Mouse (Mus musculus): Measurements from ENCODE around the gene Nfkb1.

Nfkb1 gene

DNA sequence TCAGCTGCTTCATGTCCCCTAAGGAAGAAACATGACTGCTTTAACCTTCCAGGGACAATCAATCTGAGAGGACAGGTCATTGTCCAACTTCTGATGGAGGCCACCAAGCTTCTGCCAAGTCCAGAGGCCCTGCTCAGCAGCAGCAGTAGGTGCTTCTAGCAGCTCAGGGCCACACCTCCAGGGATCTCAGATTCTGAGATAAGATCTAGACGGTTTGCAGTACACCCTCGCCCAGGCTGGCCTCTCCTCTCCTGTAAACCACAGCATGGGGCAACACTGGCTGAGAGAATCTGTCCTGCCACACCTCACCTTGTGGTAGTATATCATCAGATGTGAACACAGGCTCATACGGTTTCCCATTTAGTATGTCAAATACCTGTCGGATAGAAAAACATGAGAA is 100.9 kb downstream of the Nfkb1 start:
- no peak for DNase-seq (ENCODE audit: low read depth, low spot score)

DNA sequence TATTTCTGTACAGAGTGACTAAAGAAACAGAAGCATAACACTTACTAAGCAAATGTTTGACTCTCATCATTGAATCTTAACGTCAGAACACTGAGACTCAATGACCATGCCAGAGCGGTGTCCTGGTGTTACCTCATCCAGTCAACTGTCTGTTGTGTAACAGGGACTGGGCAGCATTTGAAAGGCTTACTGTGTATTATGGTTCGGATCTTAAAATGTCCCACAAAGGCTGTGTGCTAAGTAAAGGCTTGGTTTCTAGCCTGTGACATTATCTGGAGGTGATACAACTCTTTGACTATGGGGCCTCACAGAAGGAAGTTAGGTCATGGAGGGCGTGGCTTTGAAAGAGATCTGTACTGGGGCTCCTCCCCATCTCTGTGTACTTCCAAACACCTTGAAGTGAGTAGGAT is 104.9 kb downstream of the Nfkb1 start:
- peak; percentile 55 for DNase-seq (ENCODE audit: low read depth, low spot score)

DNA sequence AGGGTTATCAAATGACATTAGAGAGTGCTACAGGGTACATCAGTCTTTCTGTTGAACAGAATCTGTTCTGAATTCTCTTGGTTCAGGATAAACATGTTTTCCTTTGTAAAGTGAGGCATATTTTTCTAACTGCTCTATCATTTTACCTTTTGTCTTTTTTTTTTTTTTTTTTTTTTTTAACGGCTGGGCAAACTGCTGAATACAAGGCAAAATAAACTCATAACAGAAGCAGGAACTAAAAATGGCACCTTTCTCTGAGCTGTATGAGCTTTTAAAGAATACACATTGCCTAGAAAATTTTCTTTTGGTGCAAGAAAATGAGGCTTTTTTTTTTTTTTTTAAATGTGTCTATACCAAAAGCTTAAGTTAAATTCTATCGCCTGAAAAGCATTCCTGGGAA is 105.3 kb downstream of the Nfkb1 start:
- no peak for DNase-seq (ENCODE audit: low read depth, low spot score)

DNA sequence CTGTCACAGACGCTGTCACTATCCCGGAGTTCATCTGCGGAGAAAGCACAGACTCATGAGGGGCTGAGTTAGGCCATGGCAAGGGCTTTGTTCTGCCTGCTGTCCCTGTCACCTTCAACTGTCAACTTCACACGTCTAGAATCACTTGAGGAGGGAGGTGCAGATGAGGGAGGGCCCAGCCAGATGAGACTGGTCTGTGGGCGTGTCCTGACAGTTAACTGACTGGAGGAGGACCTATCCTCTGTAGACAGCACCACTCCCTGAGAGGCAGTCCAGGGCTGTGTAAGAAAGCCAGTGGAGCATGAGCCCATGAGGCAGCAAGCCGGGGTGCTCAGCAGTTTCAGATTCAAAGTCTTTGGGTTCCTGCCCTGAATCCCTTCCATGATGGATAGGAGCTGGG is 105.9 kb downstream of the Nfkb1 start:
- DNase-seq (ENCODE audit: low read depth, low spot score) = peak; percentile 94

DNA sequence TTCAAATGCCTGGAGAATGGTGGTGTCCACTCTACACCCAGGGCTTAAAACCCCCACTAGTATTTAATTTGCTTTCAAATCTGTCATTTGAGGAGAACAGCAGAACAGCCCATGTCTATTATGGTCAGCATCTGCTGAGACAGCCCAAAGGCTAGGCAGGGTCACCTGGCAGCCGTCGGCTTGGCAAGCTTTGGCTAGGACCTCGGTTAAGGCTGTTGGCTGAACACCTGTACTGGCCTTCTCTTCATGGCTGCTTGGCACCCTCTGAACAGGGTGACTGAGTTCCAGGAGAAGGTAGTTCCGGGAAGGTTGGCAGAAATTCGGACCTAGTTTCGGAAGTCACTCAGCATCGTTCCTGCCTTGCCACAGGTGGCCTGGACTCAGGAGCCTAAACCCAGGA is 109.1 kb downstream of the Nfkb1 start:
- no peak for DNase-seq (ENCODE audit: low read depth, low spot score)

DNA sequence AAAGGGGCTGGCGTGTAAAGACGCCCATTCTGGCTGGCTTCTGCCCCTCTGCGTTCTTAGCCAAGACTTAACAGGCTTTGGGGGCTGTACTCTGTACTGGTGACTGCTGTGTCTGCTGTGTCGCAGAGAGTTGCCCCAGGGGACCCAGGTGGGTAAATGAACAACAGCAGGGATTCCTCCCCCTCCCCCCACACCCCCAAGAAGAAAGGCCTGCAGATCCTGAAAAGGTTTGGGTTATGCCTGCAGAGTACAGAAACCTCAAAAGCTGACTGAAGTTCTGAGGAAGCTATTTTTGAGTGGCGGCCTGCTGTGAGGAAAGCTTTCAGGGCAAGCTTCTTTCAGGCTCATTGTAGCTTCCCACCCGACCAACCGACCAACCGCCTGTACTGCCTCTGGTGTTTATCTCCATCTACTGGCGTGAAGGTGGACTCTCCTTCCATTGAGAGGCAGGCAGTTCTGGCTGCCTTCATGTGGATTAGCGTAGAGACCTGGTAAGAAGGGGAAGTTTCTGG is 109.7 kb downstream of the Nfkb1 start:
- DNase-seq (ENCODE audit: low read depth, low spot score) = peak; percentile 85

DNA sequence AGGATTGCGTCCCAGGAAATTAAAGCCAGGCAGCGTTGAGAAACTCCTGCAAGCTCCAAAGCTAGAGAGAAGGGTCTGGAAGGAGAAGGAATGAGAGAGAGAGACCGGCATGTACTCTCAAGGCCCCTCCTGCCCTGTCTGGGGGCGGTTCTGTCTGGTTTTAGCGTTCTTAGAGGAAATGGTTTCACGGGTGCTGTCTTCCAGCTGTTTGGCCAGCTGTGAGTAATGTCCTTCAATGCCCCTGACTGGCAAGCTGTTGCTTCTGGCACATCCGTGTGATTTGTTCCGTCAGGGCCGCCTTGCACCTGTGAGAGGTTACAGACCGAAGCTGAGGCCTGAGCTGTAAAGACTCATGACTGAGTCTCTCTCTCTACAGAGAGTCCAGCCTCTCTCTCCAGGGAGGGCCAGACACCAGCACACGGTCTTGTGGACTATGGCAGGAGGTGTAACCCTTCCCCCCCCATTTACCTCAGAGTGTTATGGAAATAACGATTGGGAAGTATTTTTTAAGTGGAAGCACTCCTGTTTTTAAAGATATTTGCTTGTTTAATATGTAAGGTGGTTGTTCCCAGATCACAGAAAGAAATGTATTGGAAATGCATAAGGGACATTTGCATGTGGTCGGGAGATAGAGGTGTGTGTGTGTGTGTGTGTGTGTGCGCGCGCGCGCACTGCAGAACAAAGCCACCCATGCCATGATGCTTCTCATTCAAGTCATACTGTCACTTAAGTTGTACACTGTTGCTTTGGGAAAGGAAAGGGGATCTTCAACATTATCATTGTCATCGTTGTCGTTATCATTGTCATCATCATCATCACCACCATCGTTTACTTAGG is 110.7 kb downstream of the Nfkb1 start:
- peak; percentile 65 for DNase-seq (ENCODE audit: low read depth, low spot score)

DNA sequence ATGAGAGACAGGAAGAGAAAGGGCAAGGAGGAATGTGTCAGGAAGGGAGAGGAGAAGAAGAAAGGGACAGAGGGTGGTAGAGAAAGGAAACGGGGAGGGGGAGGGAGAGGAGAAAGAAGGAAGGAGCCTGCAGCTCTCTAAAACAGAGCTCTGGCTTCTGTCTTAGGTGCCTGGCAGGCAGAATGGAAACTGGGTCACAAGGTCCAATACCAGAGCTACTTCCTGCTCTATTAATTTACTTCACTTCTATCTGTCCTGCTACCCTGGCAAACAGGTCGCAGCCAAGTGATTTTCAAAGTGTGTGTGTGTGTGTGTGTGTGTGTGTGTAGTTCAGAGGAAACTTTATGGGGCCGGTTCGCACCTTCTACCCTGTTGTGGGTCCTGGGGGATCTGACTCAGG is 112.2 kb downstream of the Nfkb1 start:
- no peak for DNase-seq (ENCODE audit: low read depth, low spot score)

DNA sequence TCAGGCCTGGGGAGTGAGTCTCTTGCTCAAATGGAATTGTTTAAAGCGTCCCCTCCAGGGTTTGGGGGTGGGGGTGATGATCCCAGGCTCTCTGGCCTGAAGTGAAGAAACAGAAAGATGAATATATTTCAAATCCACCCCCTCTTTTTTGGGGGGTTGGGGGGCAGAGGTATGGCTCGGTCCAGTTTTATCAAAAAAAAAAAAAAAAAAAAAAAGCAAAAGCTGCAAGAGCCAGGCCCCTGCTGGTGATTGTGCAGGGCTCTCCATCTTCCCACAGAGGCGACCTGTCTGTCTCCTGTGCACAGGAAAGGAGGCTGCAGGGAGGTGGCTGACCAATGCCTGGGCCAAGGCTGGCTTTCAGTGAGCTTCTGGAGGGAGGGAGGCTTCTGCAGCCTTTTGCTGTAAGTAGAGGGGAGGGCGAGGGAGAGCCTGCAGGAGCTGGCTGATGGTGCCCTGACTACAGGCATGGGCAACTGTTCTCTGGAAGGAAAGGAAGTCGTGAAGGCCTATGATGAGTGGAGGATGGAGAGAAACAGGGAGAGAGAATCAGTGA is 112.7 kb downstream of the Nfkb1 start:
- DNase-seq (ENCODE audit: low read depth, low spot score) = no peak

DNA sequence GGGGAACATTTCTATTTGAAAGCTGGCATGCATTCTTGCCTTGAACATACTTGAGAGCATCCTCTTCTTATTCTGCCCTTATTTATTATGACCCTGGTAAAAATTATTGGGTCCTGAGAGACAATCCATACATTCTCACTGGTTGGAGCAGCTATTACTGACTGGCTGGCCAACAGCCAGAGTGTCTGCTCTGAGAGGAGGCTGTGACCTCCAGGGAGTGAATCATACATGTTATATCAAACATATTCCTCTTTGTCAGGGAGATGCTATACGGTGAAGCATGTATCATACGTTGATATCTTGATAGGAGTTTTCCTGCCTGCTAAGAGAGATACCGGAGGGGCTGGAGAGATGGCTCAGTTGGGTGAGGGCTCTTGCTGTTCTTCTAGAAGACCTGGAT is 116.2 kb downstream of the Nfkb1 start:
- DNase-seq (ENCODE audit: low read depth, low spot score) = no peak

DNA sequence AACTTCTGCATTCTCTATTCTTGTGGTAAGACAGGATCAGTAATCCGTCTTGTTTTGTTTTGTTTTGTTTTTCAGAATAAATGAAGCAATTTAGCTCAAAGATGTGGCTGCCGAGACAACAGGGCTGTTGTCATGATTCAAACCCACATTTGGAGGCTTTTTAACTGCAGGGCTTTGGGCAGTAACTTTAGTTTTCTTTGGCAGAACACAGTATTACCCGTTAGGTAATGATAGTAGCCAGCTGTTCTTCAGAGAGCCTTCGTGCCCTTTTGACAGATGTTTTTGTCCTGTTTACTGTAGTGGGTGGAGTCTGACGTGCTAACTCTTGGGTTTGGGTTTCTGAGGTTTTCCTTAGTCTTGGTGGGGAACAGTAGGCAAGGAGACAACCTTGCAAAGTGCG is 118.3 kb downstream of the Nfkb1 start:
- DNase-seq (ENCODE audit: low read depth, low spot score) = no peak

DNA sequence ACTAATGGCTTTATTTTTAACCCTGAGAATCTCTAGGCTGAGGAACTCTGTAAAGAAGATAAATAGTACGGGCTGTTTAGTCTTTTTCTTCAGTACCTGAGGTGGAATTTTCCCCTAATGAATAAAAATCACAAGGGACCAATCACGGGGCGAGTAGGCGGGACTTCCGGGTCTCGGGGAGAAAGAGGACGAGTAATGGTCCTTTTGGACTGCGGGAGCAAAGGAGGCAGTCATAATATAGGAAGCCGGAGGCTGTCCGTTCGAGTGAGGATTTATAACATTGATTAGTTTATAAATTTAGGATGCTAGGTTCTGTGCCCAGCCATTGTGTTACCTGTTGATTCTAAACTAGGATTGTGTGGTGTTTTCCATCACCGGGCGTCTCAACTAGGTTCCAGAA is 119.8 kb downstream of the Nfkb1 start:
- peak; percentile 50 for DNase-seq (ENCODE audit: low read depth, low spot score)

DNA sequence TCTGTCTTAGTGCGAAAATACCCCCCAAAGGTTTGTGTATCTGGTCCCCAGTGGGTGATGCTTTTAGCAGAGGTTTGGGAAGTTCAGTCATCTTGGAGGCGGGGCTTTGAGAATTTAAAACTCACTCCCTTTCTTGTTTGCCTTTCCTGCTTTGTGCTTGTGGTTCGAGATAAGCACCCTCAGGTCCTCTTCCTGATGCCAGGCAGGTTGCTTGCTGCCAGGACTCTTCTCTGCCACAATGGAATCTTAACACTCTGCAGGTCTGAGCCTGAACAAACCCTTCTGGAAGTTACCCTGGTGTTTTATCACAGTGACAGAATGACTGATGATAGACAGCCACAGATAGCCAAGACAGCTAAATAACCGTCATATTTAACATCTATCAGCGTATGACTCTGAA is 122.7 kb downstream of the Nfkb1 start:
- DNase-seq (ENCODE audit: low read depth, low spot score) = no peak

DNA sequence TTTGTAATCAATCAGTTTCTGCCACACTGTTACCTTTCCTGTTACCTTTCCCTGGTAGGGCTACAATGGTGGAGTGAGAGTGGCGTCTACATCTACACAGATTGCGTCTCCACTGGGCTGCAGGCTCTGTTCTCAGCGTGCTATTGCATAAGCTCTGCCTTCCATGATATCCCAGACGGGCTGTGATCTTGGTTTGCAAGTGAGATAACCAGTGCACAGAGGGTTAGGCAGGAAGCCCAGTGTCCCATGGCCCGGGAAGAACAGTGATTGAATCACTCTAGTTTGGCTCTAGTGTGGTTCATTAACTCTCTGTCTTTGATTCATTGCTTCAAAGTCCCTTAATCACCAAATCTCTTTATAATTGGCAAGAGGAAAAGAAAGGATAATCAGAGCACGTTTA is 123.5 kb downstream of the Nfkb1 start:
- DNase-seq (ENCODE audit: low read depth, low spot score) = no peak

DNA sequence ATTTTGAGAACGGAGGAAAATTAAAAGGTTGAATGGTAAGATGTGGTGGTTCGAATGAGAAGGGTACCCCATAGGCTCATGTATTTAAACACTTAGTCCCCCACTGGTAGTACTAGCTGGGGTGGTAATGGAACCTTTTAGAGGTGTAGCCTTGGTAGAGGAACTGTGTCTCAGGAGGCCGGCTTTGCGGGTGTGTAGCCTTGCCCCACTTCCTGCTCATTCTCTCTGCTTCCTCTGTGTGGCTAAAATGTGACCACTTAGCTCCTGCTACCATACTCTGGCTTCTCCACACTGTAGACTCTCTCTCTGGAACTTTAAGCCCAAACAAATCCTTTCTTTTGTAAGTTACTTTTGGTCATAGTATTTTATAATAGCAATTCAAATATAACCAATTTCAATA is 126.0 kb downstream of the Nfkb1 start:
- DNase-seq (ENCODE audit: low read depth, low spot score) = no peak

DNA sequence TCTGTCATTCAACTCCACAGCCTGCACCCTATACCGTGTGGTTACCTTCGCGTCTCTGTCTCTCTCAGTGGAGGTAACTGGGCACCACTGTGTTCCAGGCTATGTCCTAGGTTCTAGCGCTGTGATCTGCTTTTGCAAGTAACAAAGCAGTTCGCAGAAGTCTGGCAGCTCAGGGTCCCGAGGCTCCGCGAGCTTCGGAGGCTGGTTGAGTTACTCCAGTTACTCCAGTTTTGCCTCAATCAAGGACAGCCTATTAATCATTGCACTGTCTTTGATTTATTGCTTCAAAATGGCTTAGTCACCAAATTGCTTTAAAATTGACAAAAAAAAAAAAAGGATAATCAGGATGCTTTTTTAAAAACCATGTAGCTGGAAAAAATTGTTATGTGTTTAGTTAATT is 126.6 kb downstream of the Nfkb1 start:
- no peak for DNase-seq (ENCODE audit: low read depth, low spot score)

DNA sequence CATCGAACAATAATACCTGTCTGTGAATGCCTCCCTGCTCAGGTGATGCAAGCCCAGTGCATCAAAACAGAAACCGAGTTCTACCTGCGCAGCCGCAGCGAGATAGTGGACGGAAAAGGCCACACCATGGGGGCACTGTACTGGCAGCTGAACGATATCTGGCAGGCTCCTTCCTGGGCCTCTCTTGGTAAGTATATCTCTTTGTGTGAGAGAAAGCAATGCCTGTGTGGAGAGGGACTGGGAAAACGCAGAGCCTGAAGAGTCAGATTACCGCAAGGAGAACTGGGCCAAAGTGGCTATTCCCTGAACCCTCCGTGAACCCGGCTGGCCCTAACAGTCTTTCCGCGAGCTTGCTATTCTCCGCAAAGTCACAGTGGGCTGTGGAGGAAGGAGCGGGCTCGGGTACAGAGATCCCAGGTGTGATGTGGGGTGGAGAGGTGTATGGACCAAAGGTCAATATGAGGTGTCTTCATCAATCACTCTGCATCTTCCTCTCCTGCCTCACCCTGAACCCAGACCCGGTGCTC is 128.1 kb downstream of the Nfkb1 start:
- peak; percentile 32 for DNase-seq (ENCODE audit: low read depth, low spot score)

DNA sequence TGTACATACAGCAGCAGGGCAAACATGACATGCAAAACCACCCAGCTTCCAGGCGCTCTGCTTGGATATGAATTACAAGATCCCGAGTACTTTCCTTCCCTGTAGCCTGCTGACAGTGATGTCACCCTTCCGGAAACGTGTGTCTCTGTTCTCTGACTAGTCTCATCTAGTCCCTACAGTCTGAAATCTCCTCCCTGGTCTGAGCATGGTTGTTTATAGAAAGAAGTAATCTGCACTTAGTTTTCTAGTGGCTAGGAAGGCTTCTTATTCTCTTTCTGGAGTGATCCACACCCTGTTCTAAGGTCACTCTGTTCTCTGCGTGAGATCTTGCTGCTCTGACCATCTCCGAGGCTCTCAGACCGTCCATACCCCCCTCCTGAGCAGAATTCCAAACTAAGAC is 129.3 kb downstream of the Nfkb1 start:
- peak; percentile 63 for DNase-seq (ENCODE audit: low read depth, low spot score)

DNA sequence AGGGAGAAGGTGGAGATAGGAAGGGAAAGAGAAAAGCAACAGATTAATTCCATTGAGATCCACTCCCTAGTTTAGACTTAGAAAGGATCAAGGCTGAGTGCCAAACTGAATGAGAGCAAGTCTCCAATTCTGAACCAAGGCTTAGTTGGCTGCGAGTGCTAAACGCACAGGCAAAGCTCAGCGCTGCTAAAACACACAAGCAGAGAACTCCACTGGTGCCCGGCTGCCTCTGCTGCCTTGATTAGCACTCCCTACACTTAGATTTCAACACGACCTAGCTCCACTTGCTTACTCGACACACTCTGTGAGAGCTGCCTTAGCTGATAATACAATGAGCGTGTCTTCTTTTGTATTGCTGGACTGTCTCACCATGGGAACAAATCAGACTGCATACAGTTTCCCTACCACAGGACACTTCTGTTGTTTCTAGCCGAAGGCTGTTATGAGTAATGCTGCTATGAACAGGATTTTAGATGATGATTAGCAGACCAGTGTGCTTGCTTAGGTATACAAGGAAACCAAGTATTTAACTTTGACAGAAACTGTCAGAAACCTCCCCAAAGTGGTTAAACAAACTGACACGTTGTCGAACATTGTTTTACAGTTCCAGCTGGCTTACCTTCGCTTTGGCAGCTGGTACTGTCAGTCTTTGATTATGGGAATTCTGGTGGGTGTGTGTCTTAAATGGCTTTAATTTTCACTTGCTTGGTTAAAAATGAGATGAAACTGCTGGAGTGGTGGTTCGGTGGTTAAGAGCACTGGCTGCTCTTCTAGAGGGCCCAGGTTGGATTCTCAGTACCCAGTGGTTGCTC is 134.3 kb downstream of the Nfkb1 start:
- DNase-seq (ENCODE audit: low read depth, low spot score) = no peak

DNA sequence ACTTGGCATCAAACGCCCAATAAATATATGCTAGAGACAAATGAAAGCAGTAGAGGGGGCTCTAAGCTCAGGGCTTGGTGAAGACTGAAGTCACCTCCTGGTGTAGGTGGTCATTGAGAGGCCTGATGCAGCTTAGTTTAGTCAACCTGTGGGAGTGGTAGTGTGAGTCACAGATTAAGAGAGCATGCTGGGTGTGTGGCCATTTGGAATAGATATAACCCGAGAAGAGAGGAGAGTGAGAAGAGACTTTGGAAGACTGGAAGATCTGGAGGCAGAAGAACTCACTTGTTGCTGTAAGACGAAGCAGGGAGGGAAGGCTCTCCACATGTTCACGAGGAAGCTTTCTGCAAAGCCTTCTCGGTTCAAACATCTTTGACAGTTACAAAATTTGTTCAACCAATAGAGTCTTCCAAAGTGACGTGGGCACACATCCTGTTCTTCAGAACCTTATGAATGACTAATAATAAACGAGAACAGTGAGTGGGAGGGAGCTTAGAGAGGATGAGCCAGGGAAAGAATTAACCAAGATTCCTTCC is 135.2 kb downstream of the Nfkb1 start:
- no peak for DNase-seq (ENCODE audit: low read depth, low spot score)

DNA sequence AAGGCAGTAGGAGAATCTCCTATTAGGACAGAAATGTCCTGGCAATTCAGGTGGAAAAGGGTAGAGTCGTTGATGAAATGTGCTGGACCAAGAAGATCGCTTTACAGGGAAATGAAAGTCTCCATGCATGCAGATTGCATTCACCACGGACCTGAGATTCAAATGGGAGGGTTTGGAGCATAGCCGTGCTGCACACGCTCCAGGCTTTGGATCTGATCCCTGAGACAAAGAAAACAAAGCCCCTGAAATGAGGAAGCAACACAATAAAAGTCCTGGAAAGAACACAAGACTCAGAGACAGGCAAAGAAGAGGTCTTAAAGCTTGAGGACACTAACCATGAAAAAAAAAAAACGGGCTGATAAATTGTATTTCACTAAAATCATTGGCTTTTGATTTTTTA is 136.2 kb downstream of the Nfkb1 start:
- peak; percentile 56 for DNase-seq (ENCODE audit: low read depth, low spot score)

DNA sequence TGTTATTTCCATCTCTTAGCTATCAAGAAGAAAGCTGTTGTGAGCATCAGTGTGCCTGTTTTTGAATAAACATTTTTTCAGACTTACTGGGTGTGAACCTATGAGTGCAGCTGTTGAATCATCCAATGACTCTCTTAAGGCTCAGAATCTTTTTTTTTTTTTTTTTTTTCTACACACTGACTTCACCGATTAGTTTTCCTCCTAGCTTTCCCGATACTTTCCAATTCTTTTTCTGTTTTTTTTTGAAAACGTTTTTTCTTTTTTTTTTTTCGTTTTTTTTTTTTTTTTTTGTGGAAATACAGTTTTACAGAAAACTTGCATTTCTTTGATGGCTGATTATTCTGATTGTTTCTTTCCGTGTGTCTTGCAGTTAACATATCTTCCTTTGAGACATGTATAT is 138.5 kb downstream of the Nfkb1 start:
- no peak for DNase-seq (ENCODE audit: low read depth, low spot score)
